Mouse (Mus musculus): ENCODE measurements at regions not wholly inside any gene's neighbourhood (a gene's known extent, or its start where the extent isn't known, plus 50 kb on each side); places are given as distances from the start of the nearest gene placed in this dataset.

DNA sequence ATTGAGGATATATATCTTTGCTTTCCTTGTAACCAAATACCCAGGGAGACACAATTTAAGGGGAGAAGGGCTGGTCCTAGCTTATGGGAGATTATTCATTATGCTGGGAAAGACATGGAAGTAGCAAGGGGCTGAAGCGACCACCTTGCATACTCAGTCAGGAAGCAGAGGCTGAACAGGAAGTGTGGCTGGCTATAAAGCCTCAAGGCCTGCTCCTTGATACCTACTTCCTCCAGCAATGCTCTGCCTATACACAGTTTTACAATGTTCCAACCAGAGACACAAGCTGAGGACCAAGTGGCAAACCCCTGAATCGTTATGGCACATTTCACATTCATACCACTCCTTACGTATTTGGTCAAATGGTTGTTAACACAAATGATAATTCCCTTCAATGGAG is 284.3 kb downstream of the Gm11361 start:
- Histone ChIP-seq H3K36me3 (no peaks in the 10 kb centered on the region), H3K4me1 (replicated peaks) (peaks cover 19% of the 10 kb centered on the region), H3K9ac (no peak overlapping the region), H3K9me3 (no peaks in the 10 kb centered on the region), H3K27me3 (no peaks in the 10 kb centered on the region), H3K4me2 (no peak overlapping the region), H3K27ac (replicated peaks) (no peak overlapping the region), H3K4me3 (no peak overlapping the region)
- 95% methylated on average over 3 of the region's 3 CpGs for WGBS
- ATAC-seq (ENCODE audit: low FRiP score, low read depth): no peak

- no peak overlapping the region for H3K9ac ChIP-seq
- 94% methylated on average over 1 of the region's 1 CpGs for WGBS
- H3K36me3 ChIP-seq: no peaks in the 10 kb centered on the region
- no peak overlapping the region for H3K4me2 ChIP-seq
- H3K27ac ChIP-seq (replicated peaks): no peak overlapping the region
- H3K4me3 ChIP-seq: no peak overlapping the region
- ATAC-seq (ENCODE audit: low FRiP score, low read depth): no peak
- peaks cover 14% of the 10 kb centered on the region for H3K4me1 ChIP-seq (replicated peaks)
- no peaks in the 10 kb centered on the region for H3K9me3 ChIP-seq
- H3K27me3 ChIP-seq: no peaks in the 10 kb centered on the region
Measured at GRCm38 (mm10) chr13:28533080-28533479, 275.8 kb downstream of the Gm11361 start.

- Histone ChIP-seq H3K4me1 (replicated peaks) (peaks cover 14% of the 10 kb centered on the region), H3K4me3 (no peak overlapping the region), H3K27ac (replicated peaks) (peak overlapping the region; percentile 42), H3K27me3 (no peaks in the 10 kb centered on the region), H3K9me3 (no peaks in the 10 kb centered on the region), H3K36me3 (no peaks in the 10 kb centered on the region), H3K9ac (no peak overlapping the region), H3K4me2 (no peak overlapping the region)
- 49% methylated on average over 3 of the region's 3 CpGs for WGBS
- ATAC-seq (ENCODE audit: low FRiP score, low read depth): peak; percentile 86
Measured at GRCm38 (mm10) chr13:28532278-28532677, 274.9 kb downstream of the Gm11361 start.

DNA sequence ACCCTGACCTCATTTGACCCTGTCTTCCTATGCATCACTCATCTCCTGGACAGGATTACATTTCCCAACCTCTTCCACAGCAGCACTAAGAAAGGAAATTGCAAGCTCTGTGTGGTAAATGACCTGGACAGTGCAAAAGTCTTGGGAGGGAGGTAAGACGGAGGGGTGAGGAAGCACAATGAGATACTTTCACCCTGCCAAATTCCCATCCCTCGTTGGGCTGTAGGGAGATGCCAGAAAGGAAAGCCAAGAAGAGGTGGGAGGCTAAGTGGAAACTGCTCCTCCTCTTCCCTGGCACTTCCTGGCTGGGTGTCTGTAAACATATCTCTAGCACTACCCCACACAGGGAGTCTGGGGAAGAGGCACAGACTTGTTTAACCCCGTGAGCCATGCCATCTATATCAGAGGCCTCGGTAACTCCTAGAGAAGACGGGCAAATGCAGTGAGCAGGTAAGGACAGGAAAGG is 274.2 kb downstream of the Gm11361 start:
- WGBS: 84% methylated on average over 5 of the region's 5 CpGs

GRCm38 (mm10) chr13:28530947-28531346 is 273.6 kb downstream of the Gm11361 start:
- 94% methylated on average over 3 of the region's 3 CpGs for WGBS

More for the DNA sequence above, 274.2 kb downstream of the Gm11361 start:
- Histone ChIP-seq H3K4me2 (no peak overlapping the region), H3K36me3 (no peaks in the 10 kb centered on the region), H3K27me3 (no peaks in the 10 kb centered on the region), H3K27ac (replicated peaks) (peak overlapping the region; percentile 42; the same call in 1 of the 2 replicates), H3K4me3 (no peak overlapping the region), H3K9ac (no peak overlapping the region), H3K9me3 (no peaks in the 10 kb centered on the region), H3K4me1 (replicated peaks) (peaks cover 14% of the 10 kb centered on the region)
- ATAC-seq (ENCODE audit: low FRiP score, low read depth): no peak; the same call in 1 of the 2 replicates

DNA sequence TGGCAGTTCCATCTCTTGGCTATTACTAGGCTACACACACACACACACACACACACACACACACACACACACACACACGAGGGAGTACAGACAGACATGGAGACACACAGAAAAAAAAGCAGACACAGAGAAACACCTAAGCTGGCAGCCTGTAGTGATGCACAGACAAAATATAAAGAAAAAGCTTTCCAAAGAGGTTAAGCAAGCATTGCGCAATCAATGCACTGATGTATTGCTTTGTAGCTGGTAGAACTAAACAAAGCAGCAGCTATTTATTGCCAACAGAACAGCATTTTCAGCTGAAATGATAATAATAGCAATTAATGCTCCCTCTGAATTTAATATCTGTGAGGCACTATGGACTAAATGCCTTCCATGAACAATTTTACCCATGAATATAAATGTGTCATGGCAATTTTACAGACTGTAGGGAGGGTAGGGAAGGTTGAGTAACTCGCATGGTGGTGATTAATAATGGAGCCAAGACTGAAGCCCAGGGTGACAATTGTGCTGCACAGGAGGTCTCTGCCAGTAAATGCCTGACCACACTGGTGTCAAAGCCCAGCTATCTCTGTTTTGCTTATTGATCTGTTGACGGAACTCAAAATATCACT is 271.7 kb downstream of the Gm11361 start:
- Histone ChIP-seq H3K27me3 (no peaks in the 10 kb centered on the region), H3K27ac (replicated peaks) (no peak overlapping the region), H3K4me1 (replicated peaks) (peaks cover 14% of the 10 kb centered on the region), H3K4me2 (no peak overlapping the region), H3K36me3 (no peaks in the 10 kb centered on the region), H3K9me3 (no peaks in the 10 kb centered on the region), H3K9ac (no peak overlapping the region), H3K4me3 (no peak overlapping the region)
- 62% methylated on average over 4 of the region's 4 CpGs for WGBS
- ATAC-seq (ENCODE audit: low FRiP score, low read depth): no peak

More at GRCm38 (mm10) chr13:28530947-28531346, 273.6 kb downstream of the Gm11361 start:
- H3K4me2 ChIP-seq: no peak overlapping the region
- no peaks in the 10 kb centered on the region for H3K27me3 ChIP-seq
- H3K4me3 ChIP-seq: no peak overlapping the region
- H3K4me1 ChIP-seq (replicated peaks): peaks cover 14% of the 10 kb centered on the region
- H3K36me3 ChIP-seq: no peaks in the 10 kb centered on the region
- no peak overlapping the region for H3K9ac ChIP-seq
- H3K27ac ChIP-seq (replicated peaks): no peak overlapping the region
- no peak for ATAC-seq (ENCODE audit: low FRiP score, low read depth)
- no peaks in the 10 kb centered on the region for H3K9me3 ChIP-seq

- no peaks in the 10 kb centered on the region for H3K27me3 ChIP-seq
- H3K9ac ChIP-seq: no peak overlapping the region
- no peak for ATAC-seq (ENCODE audit: low FRiP score, low read depth)
- H3K4me3 ChIP-seq: no peak overlapping the region
- peaks cover 1% of the 10 kb centered on the region for H3K4me1 ChIP-seq (replicated peaks)
- H3K4me2 ChIP-seq: no peak overlapping the region
- no peaks in the 10 kb centered on the region for H3K36me3 ChIP-seq
- 91% methylated on average over 1 of the region's 1 CpGs for WGBS
- no peak overlapping the region for H3K27ac ChIP-seq (replicated peaks)
- no peaks in the 10 kb centered on the region for H3K9me3 ChIP-seq
Measured at GRCm38 (mm10) chr13:28526299-28526698, 269.0 kb downstream of the Gm11361 start.

DNA sequence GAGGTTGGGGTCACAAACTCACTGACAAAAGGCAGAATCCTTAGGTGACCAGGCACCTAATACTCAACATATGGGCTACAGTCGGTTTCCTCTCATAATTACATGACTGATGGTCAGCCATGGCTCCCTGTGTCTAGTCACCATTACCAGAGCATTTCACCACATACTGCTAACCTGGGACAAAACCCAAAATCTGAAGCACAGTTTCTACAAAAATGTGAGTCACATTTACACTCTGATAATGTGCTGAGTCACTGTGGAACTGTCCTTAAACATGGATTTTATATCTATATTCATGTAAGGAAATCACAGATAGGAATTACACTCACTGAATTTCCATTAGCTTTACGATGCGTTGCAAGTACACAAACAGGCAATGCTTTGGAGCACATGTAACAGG is 267.1 kb downstream of the Gm11361 start:
- H3K4me1 ChIP-seq (replicated peaks): no peaks in the 10 kb centered on the region; the same call in 1 of the 2 replicates
- WGBS: 95% methylated on average over 3 of the region's 3 CpGs
- no peak overlapping the region for H3K4me3 ChIP-seq
- no peak overlapping the region for H3K27ac ChIP-seq (replicated peaks)
- ATAC-seq (ENCODE audit: low FRiP score, low read depth): no peak
- no peak overlapping the region for H3K9ac ChIP-seq
- no peaks in the 10 kb centered on the region for H3K36me3 ChIP-seq
- no peaks in the 10 kb centered on the region for H3K9me3 ChIP-seq
- no peaks in the 10 kb centered on the region for H3K27me3 ChIP-seq
- H3K4me2 ChIP-seq: no peak overlapping the region

DNA sequence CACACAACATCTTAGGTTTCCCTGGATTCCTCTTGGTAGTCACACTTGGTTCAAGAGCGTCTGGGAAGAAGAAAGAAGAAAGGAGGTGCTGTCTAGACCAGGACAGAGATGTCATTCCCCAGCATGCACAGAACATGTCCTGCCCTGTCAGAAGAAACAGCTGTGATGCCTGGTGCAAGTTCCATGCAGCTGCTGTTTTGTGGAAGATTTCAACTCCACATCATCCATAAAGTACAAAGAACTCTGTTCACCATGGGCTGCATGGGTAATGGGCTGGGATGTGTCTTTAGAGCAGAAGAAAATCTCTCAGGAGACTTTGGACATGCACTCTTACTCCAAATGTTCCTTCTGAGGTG is 262.8 kb downstream of the Gm11361 start:
- 76% methylated on average over 1 of the region's 1 CpGs for WGBS
- Histone ChIP-seq H3K4me1 (replicated peaks) (no peaks in the 10 kb centered on the region), H3K9me3 (no peaks in the 10 kb centered on the region), H3K4me2 (no peak overlapping the region), H3K4me3 (no peak overlapping the region), H3K9ac (no peak overlapping the region), H3K27me3 (no peaks in the 10 kb centered on the region), H3K36me3 (no peaks in the 10 kb centered on the region), H3K27ac (replicated peaks) (no peak overlapping the region)
- no peak for ATAC-seq (ENCODE audit: low FRiP score, low read depth)

DNA sequence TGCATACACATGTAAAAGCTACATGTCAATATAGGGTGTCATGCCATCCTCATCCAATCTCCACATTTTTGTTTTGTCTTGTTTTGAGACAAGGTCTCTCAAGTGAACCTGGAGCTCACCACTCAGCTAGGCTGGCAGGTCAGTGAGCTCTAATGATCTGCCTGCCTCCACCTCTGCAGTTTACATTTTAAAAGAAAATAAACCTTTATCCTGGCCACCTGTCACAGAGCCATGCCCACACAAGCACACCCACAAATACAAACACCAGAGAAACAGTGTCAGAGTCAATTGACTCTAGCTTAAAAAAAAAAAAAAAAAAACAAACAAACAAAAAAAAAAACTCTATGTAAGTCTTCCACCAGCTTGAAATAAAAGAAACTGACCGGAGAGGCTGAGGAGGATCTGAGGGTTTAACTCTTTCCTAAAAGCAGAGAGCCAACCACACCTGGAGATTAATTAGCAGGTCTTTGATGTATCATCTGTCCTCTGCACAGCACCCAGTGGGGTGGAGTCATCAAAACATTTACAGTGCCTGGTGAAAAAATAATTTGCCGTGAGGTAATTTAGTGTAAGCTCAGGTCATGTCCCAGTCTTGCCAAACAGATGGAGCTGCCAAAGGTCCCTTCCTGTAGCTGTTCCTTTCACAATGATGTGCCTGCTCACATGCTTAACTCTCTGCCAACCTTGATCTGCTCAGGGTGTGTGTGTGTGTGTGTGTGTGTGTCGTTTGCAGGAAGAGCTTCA is 262.2 kb downstream of the Gm11361 start:
- Histone ChIP-seq H3K36me3 (no peaks in the 10 kb centered on the region), H3K4me2 (no peak overlapping the region), H3K4me1 (replicated peaks) (no peaks in the 10 kb centered on the region), H3K9me3 (no peaks in the 10 kb centered on the region), H3K27ac (replicated peaks) (no peak overlapping the region), H3K9ac (no peak overlapping the region), H3K4me3 (no peak overlapping the region), H3K27me3 (no peaks in the 10 kb centered on the region)
- ATAC-seq (ENCODE audit: low FRiP score, low read depth): no peak
- WGBS: 46% methylated on average over 3 of the region's 3 CpGs

- 80% methylated on average over 6 of the region's 6 CpGs for WGBS
- Histone ChIP-seq H3K4me1 (replicated peaks) (peaks cover 5% of the 10 kb centered on the region; the same call in 1 of the 2 replicates), H3K27ac (replicated peaks) (no peak overlapping the region), H3K4me3 (no peak overlapping the region), H3K4me2 (no peak overlapping the region), H3K9ac (no peak overlapping the region), H3K27me3 (no peaks in the 10 kb centered on the region), H3K9me3 (no peaks in the 10 kb centered on the region), H3K36me3 (no peaks in the 10 kb centered on the region)
- no peak for ATAC-seq (ENCODE audit: low FRiP score, low read depth)
Measured at GRCm38 (mm10) chr13:28517161-28517560, 259.8 kb downstream of the Gm11361 start.

GRCm38 (mm10) chr13:28516636-28517035 is 259.3 kb downstream of the Gm11361 start:
- no peak overlapping the region for H3K4me2 ChIP-seq
- ATAC-seq (ENCODE audit: low FRiP score, low read depth): no peak
- no peaks in the 10 kb centered on the region for H3K36me3 ChIP-seq
- H3K9ac ChIP-seq: no peak overlapping the region
- H3K4me1 ChIP-seq (replicated peaks): peaks cover 5% of the 10 kb centered on the region; the same call in 1 of the 2 replicates
- 39% methylated on average over 2 of the region's 2 CpGs for WGBS
- no peaks in the 10 kb centered on the region for H3K9me3 ChIP-seq
- H3K27ac ChIP-seq (replicated peaks): no peak overlapping the region
- no peaks in the 10 kb centered on the region for H3K27me3 ChIP-seq
- H3K4me3 ChIP-seq: no peak overlapping the region

Measured in hindbrain, embryonic 15.5 days (tissue).